Mouse (Mus musculus) hematopoietic stem cell, adult 5-6 weeks (primary cell): Measurements from ENCODE around the gene Cdkn3. TPM values are rescaled to one million over a fixed set of nuclear protein-coding genes. Genes with fewer than 3 reads are reported as not detected.
"Not testable (repeated sequence)": the region's sequence is repeated elsewhere in the genome, so short reads cannot be mapped to it uniquely, and the experiment has no call there.

ENCODE experiments used
- ATAC-seq, 2 experiments: fragments of 125-278 bp in 1 of 2; replicated peaks in 1 of 2; 2 replicates each; pipeline ENCODE4 v1.8.0; 2016 to 2017; ENCODE audit warnings: inconsistent platforms in 2 of 2, mild to moderate bottlenecking in 2 of 2, moderate number of reproducible peaks in 2 of 2, low read depth in 1 of 2, moderate TSS enrichment in 1 of 2; ENCODE audit not compliant: low FRiP score in 2 of 2, poor library complexity in 2 of 2, severe bottlenecking in 2 of 2, insufficient read depth in 1 of 2, low TSS enrichment in 1 of 2
- total RNA-seq: library from RNA; stranded (forward); fragments of 172-1452, 232-1000 nt; gene quantifications from 2 replicates; pipeline ENCODE4 v1.2.3, GENCODE M21; 2017

Gene Cdkn3
- total RNA-seq, 1 experiment from 2014 or later: 27.3 TPM

GRCm38 (mm10) chr14:46816916-46817622 is 56.7 kb downstream of the Cdkn3 start:
- ATAC-seq: no peak

GRCm38 (mm10) chr14:46818743-46819142 is 58.4 kb downstream of the Cdkn3 start:
- ATAC-seq: no peak

GRCm38 (mm10) chr14:46819961-46820360 is 59.6 kb downstream of the Cdkn3 start:
- not testable (repeated sequence) for ATAC-seq

Other genes starting within 250 kb of the Cdkn3 start
- 42.3 and 55.0 TPM in 2 replicates for gene Cnih1, start 27.9 kb downstream of the Cdkn3 start, total RNA-seq
- gene Gmfb, start 61.7 kb downstream of the Cdkn3 start, total RNA-seq: 91.8 and 104 TPM in 2 replicates
- gene Cgrrf1, start 71.6 kb downstream of the Cdkn3 start, total RNA-seq: 15.0 and 17.0 TPM in 2 replicates
- 0.06 and 2.3 TPM in 2 replicates for gene Samd4, start 122.3 kb downstream of the Cdkn3 start, total RNA-seq